Mouse (Mus musculus) layer of hippocampus, adult 6 months (tissue): ENCODE data around the gene Idua. TPM values are rescaled to one million over a fixed set of nuclear protein-coding genes. Genes with fewer than 3 reads are reported as not detected.

Source experiments
- long read RNA-seq, 2 experiments: library from polyadenylated mRNA; unstranded; transcript quantifications; one replicate each; pipeline ENCODE4 v2.0.0; 2019 to 2020
- polyA plus RNA-seq: library from polyadenylated mRNA; unstranded; fragments of <200 nt; fragmentation: Nextera tagmentation; gene quantifications from 2 replicates; pipeline ENCODE4 v1.2.3, GENCODE M21; 2021

Idua gene
- polyA plus RNA-seq, result 11.2 and 12.2 TPM in 2 replicates
- long read RNA-seq, experiment 1, transcript Idua-202 (14 exons, 3,373 nt), result major isoform, 12 of 25 reads
- long read RNA-seq, experiment 1, partial matches to known transcripts, result 3 of 25 reads
- long read RNA-seq, experiment 1, other reads (novel, unspliced or antisense), result 10 of 25 reads
- long read RNA-seq, experiment 2, transcript Idua-202 (14 exons, 3,373 nt), result major isoform, 54 of 96 reads
- long read RNA-seq, experiment 2, partial matches to known transcripts, result 4 of 96 reads
- long read RNA-seq, experiment 2, other reads (novel, unspliced or antisense), result 36 of 96 reads

DNA sequence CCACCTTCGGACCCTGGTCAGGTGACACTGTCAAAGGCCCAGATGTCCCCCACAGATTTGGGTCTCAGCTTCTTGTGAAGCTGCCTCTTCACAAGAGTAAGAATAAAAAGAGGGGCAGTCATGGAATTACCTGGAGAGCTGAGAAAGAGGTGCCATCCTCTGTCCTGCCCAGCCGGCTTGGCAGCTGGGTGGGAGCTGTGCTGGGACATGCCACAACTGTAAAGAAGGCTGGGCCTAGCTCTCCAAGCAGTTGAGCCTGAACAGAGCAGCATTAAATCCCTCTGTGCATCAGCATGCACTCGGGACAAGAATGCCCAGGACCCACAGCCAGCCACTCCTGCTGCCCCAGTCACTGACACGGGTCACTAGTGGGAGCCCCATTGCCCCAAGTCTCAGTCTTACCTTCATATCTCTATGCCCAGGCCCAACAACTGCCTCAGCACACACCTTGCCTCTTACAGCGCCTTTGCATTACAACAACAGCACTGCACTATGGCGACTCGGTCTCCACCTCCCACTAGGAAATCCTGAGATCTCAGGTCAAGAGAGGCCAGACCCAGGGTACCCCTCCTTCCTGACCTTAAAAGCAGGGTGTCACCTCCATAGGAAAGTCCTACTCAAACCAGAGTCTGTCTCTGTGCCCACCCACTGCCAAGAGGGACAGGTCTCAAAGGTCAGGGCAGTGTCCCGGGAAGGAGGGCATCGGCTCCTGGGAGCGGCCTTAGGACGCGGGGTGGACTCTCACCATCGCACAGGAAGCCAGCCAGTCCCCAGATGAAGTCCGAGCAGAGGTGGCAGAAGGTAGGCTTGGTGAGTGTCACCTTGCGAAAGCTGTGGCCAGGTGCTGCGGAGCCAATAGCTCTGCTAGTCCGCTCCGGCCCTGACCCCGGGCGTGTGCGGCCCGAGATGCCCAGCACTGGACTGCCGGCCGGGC lies at the start of gene Idua:
Idua (plus strand) TSS at position 634 of the 934 bp plus-strand sequence.

DNA sequence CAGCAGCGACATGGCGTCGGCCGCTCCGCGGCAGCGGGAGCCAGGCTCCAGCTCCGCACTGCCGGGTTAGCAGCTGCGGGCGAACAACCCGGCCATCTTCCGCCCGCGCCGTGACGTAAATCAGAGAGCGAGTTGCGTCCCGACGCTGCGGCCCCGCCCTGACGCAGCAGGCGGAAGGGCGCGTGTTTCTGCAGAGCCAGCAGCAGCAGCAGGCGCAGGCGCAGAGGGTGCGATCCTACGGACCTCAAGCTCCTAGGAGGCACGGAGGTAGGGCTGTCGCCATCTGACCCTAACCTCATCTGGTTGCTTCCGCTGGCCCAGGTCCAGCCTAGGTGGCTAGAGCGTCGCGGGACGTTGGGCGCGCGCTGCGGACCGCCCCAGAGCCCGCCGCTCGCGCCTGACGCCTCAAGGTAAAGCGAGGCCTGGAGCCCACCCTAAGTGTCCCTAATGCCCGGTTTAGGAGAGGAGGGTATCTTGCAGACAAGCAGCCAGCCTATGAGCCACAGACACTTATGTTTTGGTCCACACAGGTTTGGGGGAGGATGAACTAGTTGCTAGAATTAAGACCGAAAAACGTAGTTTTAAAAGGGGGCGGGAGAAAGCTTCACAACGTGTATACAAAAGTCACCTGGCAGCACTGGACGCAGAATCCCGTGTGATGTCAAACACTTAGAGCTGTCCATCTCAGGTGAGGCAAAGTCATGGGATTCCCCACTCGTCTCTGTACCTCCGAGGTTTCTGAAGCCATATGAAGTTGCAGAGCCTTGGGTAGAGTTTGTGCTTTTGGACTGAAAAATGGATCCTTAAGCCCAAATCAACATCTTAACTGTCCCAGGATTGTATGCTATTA lies 30.3 kb upstream of the Idua start, which contains the start of the genes Gak and Tmem175:
Gak (minus strand) TSS at position 122 of the 850 bp plus-strand sequence.
Tmem175 (plus strand) TSS at position 137 of the 850 bp plus-strand sequence.

DNA sequence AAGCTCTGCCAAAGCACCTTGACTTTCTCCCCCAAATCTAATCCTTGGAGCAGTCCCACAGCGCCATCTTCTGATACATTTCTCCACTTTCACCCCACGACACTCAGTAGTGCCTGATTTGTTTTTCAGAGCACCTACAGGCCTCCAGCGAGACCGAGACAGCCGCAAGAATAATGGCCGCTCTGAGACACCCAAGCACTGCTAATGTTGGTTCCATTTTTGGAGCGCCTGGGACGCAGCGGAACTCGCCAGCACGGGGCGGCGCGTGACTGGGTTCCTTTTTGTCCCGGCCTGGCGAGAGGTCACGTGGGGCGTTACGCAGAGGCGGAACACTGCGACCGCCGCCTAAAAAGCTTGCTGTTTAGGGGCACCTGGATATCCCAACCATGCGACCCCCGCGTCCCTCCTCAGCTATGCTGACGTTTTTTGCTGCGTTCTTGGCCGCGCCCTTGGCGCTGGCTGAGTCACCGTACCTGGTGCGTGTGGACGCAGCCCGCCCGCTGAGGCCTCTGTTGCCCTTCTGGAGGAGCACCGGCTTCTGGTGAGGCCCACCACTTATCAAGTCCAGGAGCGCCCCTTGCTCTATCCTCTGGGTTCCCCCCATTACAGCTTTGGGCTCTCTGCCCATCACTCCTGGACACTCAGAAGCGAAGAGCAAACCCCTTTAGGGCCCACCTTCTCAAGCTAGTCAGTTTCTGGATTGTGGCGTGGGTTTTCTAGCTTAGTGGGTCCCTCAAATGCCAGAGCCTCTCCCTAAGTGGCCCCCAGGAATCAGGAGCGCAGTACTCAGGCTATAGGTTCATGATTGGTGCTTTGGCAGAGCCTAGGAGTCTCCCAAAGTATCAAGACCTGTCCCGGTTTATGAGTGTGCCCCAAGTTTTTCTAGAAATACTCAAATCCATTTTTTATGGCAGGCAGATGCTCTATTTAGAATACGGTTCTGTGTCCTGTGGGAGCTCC lies 9.1 kb downstream of the Idua start, which contains the start of gene Dgkq:
Dgkq (minus strand) TSS at position 696 of the 960 bp plus-strand sequence.

GRCm38 (mm10) chr5:108675251-108675816 lies 15.2 kb downstream of the Idua start, which contains the start of gene Slc26a1:
Gene Slc26a1 (minus strand): TSS chr5:108675569.

GRCm38 (mm10) chr5:108692271-108692670 lies 32.1 kb downstream of the Idua start, which contains the start of gene Fgfrl1:
Gene Fgfrl1 (plus strand): TSS chr5:108692382.

Other genes starting within 250 kb of the Idua start
- gene Atp5k, start 225.9 kb upstream of the Idua start, polyA plus RNA-seq, result 1,933 and 2,052 TPM in 2 replicates
- gene Mfsd7a, start 211.4 kb upstream of the Idua start, polyA plus RNA-seq, result 0.26 and 0.29 TPM in 2 replicates
- 6.0 and 13.0 TPM in 2 replicates for gene Pcgf3, start 199.1 kb upstream of the Idua start, polyA plus RNA-seq
- 194 and 237 TPM in 2 replicates for gene Cplx1, start 110.3 kb upstream of the Idua start, polyA plus RNA-seq
- 41.8 and 61.4 TPM in 2 replicates for gene Gak, start 30.6 kb upstream of the Idua start, polyA plus RNA-seq
- gene Tmem175, start 30.6 kb upstream of the Idua start, polyA plus RNA-seq, result 40.0 and 51.2 TPM in 2 replicates
- 4.2 and 4.7 TPM in 2 replicates for gene Dgkq, start 9.3 kb downstream of the Idua start, polyA plus RNA-seq
- 0.63 and 1.4 TPM in 2 replicates for gene Slc26a1, start 15.2 kb downstream of the Idua start, polyA plus RNA-seq
- 5.2 and 7.0 TPM in 2 replicates for gene Fgfrl1, start 32.1 kb downstream of the Idua start, polyA plus RNA-seq
- not detected in 2 replicates for gene Rnf212, start 114.7 kb downstream of the Idua start, polyA plus RNA-seq
- gene Tmed11, start 135.0 kb downstream of the Idua start, polyA plus RNA-seq, result not detected in 2 replicates
- not detected in 2 replicates for gene Vmn2r8, start 148.5 kb downstream of the Idua start, polyA plus RNA-seq
- gene Vmn2r9, start 192.3 kb downstream of the Idua start, polyA plus RNA-seq, result not detected in 2 replicates